Mouse (Mus musculus): ENCODE data around the gene Tiprl.

- TF ChIP-seq CTCF (IDR thresholded peaks at IDR 0.05; ENCODE audit: extremely low read depth, insufficient read depth, low read length), result no peak
- peak; percentile 81 for TF ChIP-seq POLR2A (IDR thresholded peaks at IDR 0.05; ENCODE audit: extremely low read depth, insufficient read depth, low read length)
These were observed at the start of gene Tiprl for GRCm38 (mm10) chr1:165236321-165237298.

Data from cortical plate, adult 2 months (tissue).